Mouse (Mus musculus) skeletal muscle tissue, adult 2 months (tissue): ENCODE data around the gene Scg2.

Experiments
- DNase-seq: peaks from one replicate; pipeline ENCODE4 v3.0.0-alpha.2; 2012; ENCODE audit warnings: low read depth, low spot score

Gene Scg2

GRCm38 (mm10) chr1:79439609-79440308 is at the start of gene Scg2:
Scg2 (minus strand) TSS chr1:79440120.
- DNase-seq, result peak; percentile 5

- no peak for DNase-seq
Measured at GRCm38 (mm10) chr1:79485546-79485945, 45.6 kb upstream of the Scg2 start.

DNA sequence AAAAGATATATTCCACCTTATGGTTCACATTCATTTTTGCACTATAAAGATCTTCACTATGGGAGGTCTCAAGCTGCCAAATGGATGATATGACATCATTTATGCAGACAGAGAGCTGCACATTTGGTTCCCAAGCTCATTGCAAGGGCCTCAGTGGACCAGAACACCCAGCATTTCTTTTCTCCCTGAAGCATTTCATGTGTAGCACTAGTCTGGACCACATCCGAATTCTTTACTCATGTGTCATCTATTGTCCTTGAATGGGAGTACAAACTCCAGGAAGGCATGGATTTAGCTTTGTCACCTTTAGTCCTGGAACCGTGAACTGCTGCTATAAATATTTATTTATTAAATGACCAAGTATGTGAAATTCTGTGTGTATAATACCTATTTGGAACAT is 30.9 kb upstream of the Scg2 start:
- no peak for DNase-seq

GRCm38 (mm10) chr1:79469871-79470270 is 30.0 kb upstream of the Scg2 start:
- no peak for DNase-seq

DNA sequence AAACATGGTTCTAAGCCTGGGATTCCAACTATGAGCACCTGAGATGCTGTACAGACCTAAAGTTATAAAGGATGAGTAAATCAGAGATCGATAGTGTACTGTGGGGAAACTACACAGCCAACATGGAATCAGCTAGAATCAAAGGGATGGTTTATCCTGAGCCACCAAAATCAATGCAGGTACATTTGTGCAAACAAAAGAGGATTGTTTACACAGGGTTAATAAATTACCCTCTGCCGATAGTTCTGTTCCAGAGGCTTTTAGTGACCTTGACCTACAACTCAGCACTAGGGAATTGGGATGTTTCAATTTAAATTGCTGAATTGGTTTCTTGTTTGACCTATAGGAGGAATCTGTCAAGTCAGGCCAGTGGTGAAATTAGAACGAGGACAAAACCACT is 26.7 kb upstream of the Scg2 start:
- no peak for DNase-seq

- no peak for DNase-seq
Measured at GRCm38 (mm10) chr1:79458558-79458957, 18.6 kb upstream of the Scg2 start.

GRCm38 (mm10) chr1:79454164-79454563 is 14.2 kb upstream of the Scg2 start:
- no peak for DNase-seq

DNA sequence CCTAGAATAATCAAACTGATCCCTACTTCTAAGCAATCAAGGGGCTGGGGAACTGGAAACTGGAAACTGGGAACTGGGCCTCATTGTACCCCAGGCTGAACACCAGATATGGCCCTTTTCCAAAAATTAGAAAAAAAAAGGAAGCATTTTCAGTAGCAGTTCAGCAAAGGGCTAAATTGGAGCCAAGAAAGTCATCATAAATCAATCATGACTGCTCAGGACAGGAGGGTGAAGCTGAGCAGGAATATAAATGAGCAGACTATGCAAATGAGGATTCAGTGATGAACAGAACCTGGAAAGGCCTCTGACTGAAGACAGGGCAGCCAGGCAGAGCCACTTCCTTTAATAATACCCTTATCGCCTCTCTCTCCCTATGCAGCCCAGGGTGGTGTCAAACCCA is 12.4 kb upstream of the Scg2 start:
- no peak for DNase-seq

DNA sequence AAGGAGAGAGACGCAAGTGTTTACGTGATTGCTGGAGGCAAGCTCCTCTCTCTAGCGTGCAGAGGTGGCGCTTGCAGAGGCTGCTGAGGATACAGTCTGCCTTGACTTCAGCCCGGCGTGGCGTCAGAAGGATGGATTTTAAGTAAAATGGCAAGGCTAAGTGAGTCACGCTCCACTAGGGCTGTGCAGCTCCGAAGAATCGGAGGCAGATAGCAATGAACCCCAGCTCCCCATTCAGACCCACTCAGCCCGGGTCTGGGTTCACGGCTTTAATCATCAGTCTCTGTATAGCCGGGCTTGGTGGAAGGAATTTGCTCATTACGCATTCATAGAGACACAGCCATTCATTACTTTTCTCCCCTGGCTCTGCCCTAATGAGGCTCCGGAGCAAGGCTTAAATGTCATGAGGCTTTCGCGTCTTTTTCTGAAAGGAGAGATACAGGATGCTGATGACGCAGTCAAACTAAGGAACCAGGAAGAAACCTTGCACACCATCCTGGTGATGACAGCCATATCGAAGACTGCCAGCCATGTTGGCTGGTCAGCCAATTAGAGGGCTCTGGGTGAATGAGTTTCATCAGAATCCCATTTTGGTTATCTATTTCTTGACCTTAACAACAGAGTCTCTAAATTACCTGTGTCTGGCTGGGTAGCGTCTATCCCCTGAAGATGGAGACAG is 10.6 kb upstream of the Scg2 start:
- no peak for DNase-seq

DNA sequence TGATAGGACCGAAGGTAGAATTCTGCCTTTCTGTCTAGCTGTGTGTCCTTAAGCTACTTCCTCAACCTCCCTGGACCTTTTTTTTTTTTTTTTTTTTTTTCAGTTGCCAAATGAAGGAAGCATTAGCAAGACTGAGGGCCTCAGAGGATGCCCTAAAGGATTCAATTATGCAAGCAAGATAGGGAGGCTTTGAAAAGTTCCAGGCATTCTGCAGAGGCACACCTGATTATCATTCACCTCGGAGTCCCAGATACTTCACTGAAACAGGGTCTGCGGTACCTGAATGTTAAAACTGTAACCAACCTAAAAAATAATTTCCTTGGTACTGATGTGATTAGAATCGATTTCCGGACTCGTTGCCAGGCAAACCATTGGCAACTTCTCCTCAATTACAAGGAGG is 10.0 kb upstream of the Scg2 start:
- DNase-seq, result no peak

GRCm38 (mm10) chr1:79445586-79445985 is 5.7 kb upstream of the Scg2 start:
- DNase-seq, result no peak

GRCm38 (mm10) chr1:79437755-79438154 is 2.2 kb downstream of the Scg2 start:
- DNase-seq, result no peak

- no peak for DNase-seq
Measured at GRCm38 (mm10) chr1:79436671-79437070, 3.2 kb downstream of the Scg2 start.

DNA sequence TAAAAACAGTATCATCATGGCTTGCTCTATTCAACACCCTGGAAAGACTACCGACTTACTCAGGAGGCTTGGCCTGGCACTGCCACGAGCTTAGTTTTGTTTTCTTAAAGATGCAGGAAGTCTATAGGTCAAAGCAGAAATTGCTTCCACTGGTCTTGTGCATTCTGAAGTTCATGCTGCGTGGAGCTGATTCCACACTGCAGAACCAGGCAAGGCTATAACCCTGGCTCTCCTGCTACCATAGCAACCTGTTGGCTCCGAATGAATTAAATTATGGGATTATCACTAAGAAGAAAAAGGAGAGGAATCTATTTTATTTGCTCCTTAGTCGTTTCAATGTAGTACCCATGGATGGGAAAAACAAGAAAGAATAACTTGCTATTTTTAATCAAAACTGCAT is 10.9 kb downstream of the Scg2 start:
- DNase-seq, result no peak

GRCm38 (mm10) chr1:79415496-79415895 is 24.4 kb downstream of the Scg2 start:
- DNase-seq, result no peak

- DNase-seq, result no peak
Measured at GRCm38 (mm10) chr1:79406337-79406942, 33.5 kb downstream of the Scg2 start.

DNA sequence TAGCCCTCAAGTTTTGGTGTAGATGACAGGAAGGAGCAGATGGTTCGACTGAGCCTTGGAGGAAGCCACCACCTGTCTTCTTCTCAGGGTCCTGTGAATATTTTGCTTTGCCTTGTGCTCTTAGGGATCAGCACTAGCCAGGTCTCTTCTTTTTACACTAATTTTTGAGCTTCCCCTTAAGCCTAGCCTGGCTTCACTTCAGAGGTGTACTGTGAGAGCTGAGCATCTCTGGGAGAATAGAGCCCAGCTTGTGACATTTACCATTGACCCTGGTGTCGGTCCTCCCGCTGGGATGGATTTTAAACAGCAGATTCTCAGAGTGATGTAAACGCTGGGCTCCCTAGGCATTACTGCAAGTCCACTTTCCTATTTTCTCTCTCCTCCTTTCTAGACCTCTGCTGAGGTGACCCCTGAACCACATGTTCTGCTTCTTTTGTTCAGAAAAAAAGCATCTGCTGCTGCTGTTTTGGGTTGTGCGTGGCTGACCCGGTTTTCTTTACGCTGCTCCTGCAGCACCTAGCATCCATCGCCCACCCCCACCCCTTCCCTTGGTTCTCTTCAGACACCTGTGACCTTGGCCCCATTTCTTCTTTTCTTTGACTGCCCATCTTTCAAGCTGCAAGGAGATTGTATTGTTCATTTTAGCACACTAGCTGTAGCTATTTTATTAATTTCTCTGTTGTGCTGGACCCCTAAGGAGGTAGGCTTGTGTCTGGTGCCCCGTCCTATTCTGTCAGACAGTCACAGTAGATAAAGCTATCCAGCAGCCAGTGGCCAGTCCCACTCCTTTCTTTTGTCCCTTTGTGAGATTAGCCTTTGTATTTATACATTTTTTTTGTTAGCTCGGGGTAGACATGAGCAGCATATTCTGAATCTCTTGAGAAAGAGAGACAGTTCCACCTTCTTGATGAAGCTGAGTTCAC is 38.6 kb downstream of the Scg2 start:
- DNase-seq, result no peak

DNA sequence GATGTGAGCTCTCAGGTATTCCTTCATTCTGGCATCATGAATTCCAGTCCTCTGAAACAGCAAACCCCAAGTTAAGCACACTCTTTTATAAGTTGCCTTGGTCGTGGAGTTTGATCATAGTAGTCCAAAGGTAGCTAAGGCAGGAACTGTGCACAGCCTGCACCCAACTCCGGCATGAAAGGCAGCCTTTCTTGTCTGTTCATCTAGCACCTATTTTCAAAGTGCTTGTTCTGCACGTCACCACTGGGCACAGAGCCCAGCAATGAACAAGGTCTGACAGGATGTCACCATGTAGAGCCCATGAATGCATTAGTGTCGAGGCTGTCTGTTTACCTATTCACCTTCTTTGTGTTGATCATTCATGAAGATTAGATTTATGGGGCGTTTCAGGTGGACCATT is 39.6 kb downstream of the Scg2 start:
- no peak for DNase-seq
